In genomic region chr19:42471571-42471970, GRCm38 (mm10) we compare ENCODE assay signal across 23 mouse cellular contexts. TPM values are rescaled to one million over a fixed set of nuclear protein-coding genes. Genes with fewer than 3 reads are reported as not detected.
DNase-seq lines count a peak whose midpoint lies in the region; ATAC-seq lines count a peak whose summit lies in the region.
"Had no signal": no experiment of that assay in that cellular context is flagged by ENCODE, and none has a peak within 500 bp of the region (broad histone marks: within the 10 kb centered on the region; RNA-seq: fewer than 3 reads in every experiment).

No protein-coding gene starts in this region.

- intact Hi-C loops in left cerebral cortex, postnatal 4 days (cut with DNase I): no loop called here

- H3K4me1 ChIP-seq in hindbrain, embryonic 16.5 days (ENCODE audit: control insufficient read depth, insufficient read depth, low read depth, low read length): no peaks in the 10 kb centered on the region; the same call in 1 of the 2 replicates
- H3K4me1 ChIP-seq: limb, embryonic 12.5 days; liver, embryonic 12.5 days had no signal

- no peaks in the 10 kb centered on the region for H3K36me3 ChIP-seq in hindbrain, embryonic 16.5 days (ENCODE audit: control insufficient read depth, insufficient read depth, low read length)
- H3K36me3 ChIP-seq: limb, embryonic 12.5 days; liver, embryonic 12.5 days had no signal

- no peaks in the 10 kb centered on the region for H3K27me3 ChIP-seq in hindbrain, embryonic 16.5 days (replicated peaks; ENCODE audit: control insufficient read depth, insufficient read depth, low read length)
- H3K27me3 ChIP-seq: limb, embryonic 12.5 days; liver, embryonic 12.5 days had no signal

- no peak overlapping the region for H3K4me3 ChIP-seq in hindbrain, embryonic 16.5 days (ENCODE audit: low read length)
- H3K4me3 ChIP-seq: layer of hippocampus, adult 2 months; limb, embryonic 12.5 days; liver, embryonic 12.5 days had no signal

- DNase-seq in left cerebral cortex, postnatal 4 days: peak; percentile 63
- DNase-seq in left cerebral cortex, adult 11 months (ENCODE audit: low spot score): no peak
- DNase-seq in cerebellum, postnatal 14 days: peak; percentile 62 to 63
- no peak for DNase-seq in liver
- no peak for DNase-seq in adrenal gland, adult 18-20 months (ENCODE audit: low spot score in 2 of 2)
- DNase-seq: adrenal gland, postnatal 36 days; gastrocnemius, postnatal 14 days; heart, adult 11 months; kidney, adult 9 months; kidney, postnatal 14 days; lung, adult 18-20 months; lung, postnatal 10 days; thymus, adult 18-20 months had no signal

- no peak overlapping the region for H3K4me2 ChIP-seq in hindbrain, embryonic 16.5 days (ENCODE audit: low read length)
- H3K4me2 ChIP-seq: heart, embryonic 11.5 days; limb, embryonic 12.5 days; liver, embryonic 12.5 days; midbrain, embryonic 11.5 days had no signal

- no peak overlapping the region for H3K27ac ChIP-seq in hindbrain, embryonic 16.5 days (ENCODE audit: low read depth, low read length)
- H3K27ac ChIP-seq: layer of hippocampus, adult 2 months; limb, embryonic 12.5 days; liver, embryonic 12.5 days had no signal

- WGBS in hindbrain, embryonic 16.5 days: 35% methylated on average over 4 of the region's 4 CpGs

- no peak overlapping the region for H3K9ac ChIP-seq in hindbrain, embryonic 16.5 days (ENCODE audit: low read depth, low read length)
- H3K9ac ChIP-seq: limb, embryonic 12.5 days; liver, embryonic 12.5 days had no signal

- ATAC-seq in hindbrain, embryonic 16.5 days: peak; percentile 61; the same call in 1 of the 2 replicates
- no peak for ATAC-seq in inflammation-experienced regulatory T-cells, adult 6 months
- ATAC-seq: forebrain, embryonic 16.5 days; intestine, embryonic 16.5 days; liver, embryonic 12.5 days had no signal

- H3K9me3 ChIP-seq in hindbrain, embryonic 16.5 days (ENCODE audit: control insufficient read depth, low read length): no peaks in the 10 kb centered on the region
- H3K9me3 ChIP-seq: limb, embryonic 12.5 days; liver, embryonic 12.5 days had no signal

RNA-seq across cellular contexts. Expression of gene Crtac1, which starts 40.0 kb away (rescaled TPM):
- 10 to 100 TPM; 40.9 to 53.3 TPM for total RNA-seq in left cerebral cortex, postnatal 4 days (2021)
- 44.3 and 50.2 TPM in 2 replicates for polyA plus RNA-seq in hindbrain, embryonic 16.5 days (2015; fragmentation: Nextera tagmentation; extraction: Ambion mirVana)
- not detected for polyA plus RNA-seq in inflammation-experienced regulatory T-cells, adult 6 months (2017; shearing (Covaris generic))
- under 1 TPM; 0.70 TPM for total RNA-seq in adrenal gland, adult 18-20 months (2021)
- total RNA-seq: monocyte, adult 5-6 weeks had no signal
- polyA plus RNA-seq: liver, embryonic 12.5 days had no signal

RNA-seq across cellular contexts. Expression of gene R3hcc1l, which starts 47.0 kb away (rescaled TPM):
- 10 to 100 TPM; 14.5 to 16.4 TPM for total RNA-seq in left cerebral cortex, postnatal 4 days (2021)
- polyA plus RNA-seq in hindbrain, embryonic 16.5 days (2015; fragmentation: Nextera tagmentation; extraction: Ambion mirVana): 11.4 and 14.1 TPM in 2 replicates
- polyA plus RNA-seq in inflammation-experienced regulatory T-cells, adult 6 months (2017; shearing (Covaris generic)): 10 to 100 TPM; 35.8 to 50.1 (median 42.6) TPM
- total RNA-seq in adrenal gland, adult 18-20 months (2021): 10 to 100 TPM; 23.8 to 26.9 TPM

Comparison
In these comparisons a context has a peak if more than half of its experiments do, and no peak if none do; other contexts are left out.
1. DNase-seq: peak in left cerebral cortex, postnatal 4 days (single experiment) and cerebellum, postnatal 14 days (2 of 2); none in left cerebral cortex, adult 11 months (single experiment), liver (single experiment) and adrenal gland, adult 18-20 months (0 of 2).
2. RNA of gene Crtac1, which starts 40.0 kb away (total RNA-seq): 40.9 to 53.3 TPM in left cerebral cortex, postnatal 4 days; 0.70 TPM in adrenal gland, adult 18-20 months; every median in the first group is over 10 times any median in the second.